Mouse (Mus musculus) liver, embryonic 14.5 days (tissue): ENCODE results near the gene Ltbp3. TPM values are rescaled to one million over a fixed set of nuclear protein-coding genes. Genes with fewer than 3 reads are reported as not detected.

Experiments used
- ATAC-seq: fragments of 200-750 bp; cut with Nextera tagmentation; 2 replicates; pipeline ENCODE4 v1.8.0; 2017; ENCODE audit warnings: moderate number of reproducible peaks, mild to moderate bottlenecking, moderate library complexity; ENCODE audit not compliant: insufficient read depth
- DNase-seq, 3 experiments: peaks; one replicate each; pipeline ENCODE4 v3.0.0-alpha.2; 2012 to 2013; ENCODE audit warnings: low read depth in 3 of 3, low spot score in 3 of 3
- H3K27ac ChIP-seq: fragments of 300-500 bp; sonication (generic); 2 replicates; pipeline ENCODE4 v1.5.1; 2014; ENCODE audit warnings: moderate library complexity, mild to moderate bottlenecking, control low read depth, inconsistent platforms
- H3K27me3 ChIP-seq: fragments of 300-500 bp; sonication (generic); 2 replicates; pipeline ENCODE4 v1.6.1; 2014; ENCODE audit warnings: mild to moderate bottlenecking, low read length, moderate library complexity; ENCODE audit not compliant: control insufficient read depth, insufficient read depth
- H3K36me3 ChIP-seq: fragments of 300-500 bp; sonication (generic); replicated peaks from 2 replicates; pipeline ENCODE4 v1.6.1; 2014; ENCODE audit warnings: low read depth; ENCODE audit not compliant: control insufficient read depth, insufficient read depth
- H3K4me1 ChIP-seq, 2 experiments: fragments of 200-500 bp in 1 of 2; fragments of 300-500 bp in 1 of 2; sonication (generic) in 1 of 2; replicated peaks; 2 replicates each; pipeline ENCODE4 v1.6.1; 2012 to 2014; ENCODE audit warnings: antibody characterized with exemption in 1 of 2, inconsistent platforms in 1 of 2, low read length in 1 of 2; ENCODE audit not compliant: control insufficient read depth in 2 of 2, insufficient read depth in 2 of 2
- H3K4me2 ChIP-seq: fragments of 300-500 bp; sonication (generic); 2 replicates; pipeline ENCODE4 v1.6.1; 2014; ENCODE audit warnings: low read depth, mild to moderate bottlenecking, control low read depth, moderate library complexity
- H3K4me3 ChIP-seq, 2 experiments: fragments of 200-500 bp in 1 of 2; fragments of 300-500 bp in 1 of 2; sonication (generic) in 1 of 2; 2 replicates each; pipeline ENCODE4 v1.5.1; 2012 to 2014; ENCODE audit warnings: low read depth in 2 of 2, low read length in 2 of 2, mild to moderate bottlenecking in 2 of 2, control low read depth in 1 of 2, inconsistent platforms in 1 of 2, moderate library complexity in 1 of 2; ENCODE audit not compliant: insufficient read depth in 1 of 2
- H3K9ac ChIP-seq: fragments of 300-500 bp; sonication (generic); replicated peaks from 2 replicates; pipeline ENCODE4 v1.6.1; 2014; ENCODE audit warnings: mild to moderate bottlenecking, control low read depth, moderate library complexity
- H3K9me3 ChIP-seq: fragments of 300-500 bp; sonication (generic); 2 replicates; pipeline ENCODE4 v1.6.1; 2016; ENCODE audit warnings: low read length, mixed read lengths; ENCODE audit not compliant: control insufficient read depth
- CTCF ChIP-seq: IDR thresholded peaks from 2 replicates; pipeline ENCODE4 v1.5.1; 2016; ENCODE audit warnings: antibody characterized with exemption, low read depth, control low read depth
- EP300 ChIP-seq: IDR thresholded peaks from 2 replicates; pipeline ENCODE4 v1.6.1; 2016; ENCODE audit warnings: antibody characterized with exemption, low read depth
- WGBS: fragments of 180-500 bp; shearing (Covaris S2); extraction: QIAGEN DNeasy Blood & Tissue Kit; methylation state at CpG from one replicate; pipeline ENCODE4 v1.1.7; 2014; ENCODE audit not compliant: insufficient replicate concordance; 5-methylcytosine and 5-hydroxymethylcytosine counted together
- polyA plus RNA-seq, 2 experiments: library from polyadenylated mRNA; depleted of rRNA in 1 of 2; stranded (reverse) in 1 of 2; unstranded in 1 of 2; fragments of >200 nt; fragmentation: Nextera tagmentation in 1 of 2; extraction: Ambion mirVana in 1 of 2; gene quantifications; 2 replicates each; pipeline versions ENCODE4 v1.2.1 to v1.2.3; 2012 to 2014

Gene Ltbp3
- polyA plus RNA-seq, 2 experiments, result 1.6 to 2.1 TPM

- ATAC-seq (no peak), DNase-seq (peak; percentile 74 to 85 (median 78))
- peaks cover 20% of the 10 kb centered on the region for H3K36me3 ChIP-seq
- peak overlapping the region; percentile 95 for H3K4me2 ChIP-seq
- H3K27ac ChIP-seq, result peak overlapping the region; percentile 98
- H3K9me3 ChIP-seq, result no peaks in the 10 kb centered on the region
- WGBS, result under 1% methylated on average over 14 of the region's 14 CpGs
- H3K4me3 ChIP-seq, result peak overlapping the region; percentile 74 to 96
- peaks cover 37 to 47% of the 10 kb centered on the region in 2 experiments for H3K4me1 ChIP-seq
- TF ChIP-seq EP300 (no peak), CTCF (peak; percentile 100)
- H3K9ac ChIP-seq, result peak overlapping the region; percentile 96
- no peaks in the 10 kb centered on the region for H3K27me3 ChIP-seq
Measured at GRCm38 (mm10) chr19:5727701-5728100, 13.0 kb upstream of the Ltbp3 start.

GRCm38 (mm10) chr19:5728631-5729443, 11.9 kb upstream of the Ltbp3 start:
- H3K4me3 ChIP-seq, result peak overlapping the region; percentile 74 to 96
- no peaks in the 10 kb centered on the region for H3K9me3 ChIP-seq
- peaks cover 9% of the 10 kb centered on the region; the same call in 1 of the 2 replicates for H3K36me3 ChIP-seq
- H3K27me3 ChIP-seq, result no peaks in the 10 kb centered on the region
- H3K4me2 ChIP-seq, result peak overlapping the region; percentile 95
- TF ChIP-seq EP300, result no peak
- no peak for TF ChIP-seq CTCF
- ATAC-seq (no peak), DNase-seq (no peak)
- peak overlapping the region; percentile 96 for H3K9ac ChIP-seq
- H3K27ac ChIP-seq, result peak overlapping the region; percentile 98
- peaks cover 29 to 38% of the 10 kb centered on the region in 2 experiments for H3K4me1 ChIP-seq
- WGBS, result 11% methylated on average over 37 of the region's 37 CpGs

DNA sequence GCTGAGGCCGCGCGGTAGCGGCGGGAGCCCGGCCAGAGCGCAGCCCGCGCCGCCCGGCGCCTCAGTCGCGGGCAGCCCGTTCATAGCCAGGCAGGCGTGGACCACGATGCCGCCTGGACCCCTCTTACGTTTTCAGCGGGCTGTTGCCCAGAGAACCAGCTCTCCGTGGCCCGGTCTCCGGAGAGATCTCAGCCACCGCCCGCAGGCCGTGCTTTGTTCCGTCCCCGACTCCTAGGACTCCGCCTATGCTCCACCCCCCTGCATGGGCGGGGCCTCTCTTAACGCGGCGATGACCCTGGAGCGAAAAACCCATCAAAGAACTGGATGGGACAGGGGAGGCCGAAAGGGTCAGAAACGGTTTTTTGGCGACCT, 11.3 kb upstream of the Ltbp3 start, which contains the start of gene Fam89b:
Gene Fam89b, minus strand, starts transcription at position 210 of the 372 bp plus-strand sequence.
- Histone ChIP-seq H3K4me1 (peaks cover 26 to 32% of the 10 kb centered on the region in 2 experiments), H3K4me3 (peak within 1 kb of the TSS; percentile 74 to 96), H3K27me3 (no peaks in the 10 kb centered on the region), H3K9me3 (no peaks in the 10 kb centered on the region), H3K36me3 (peaks cover 3% of the 10 kb centered on the region; the same call in 1 of the 2 replicates), H3K9ac (peak within 1 kb of the TSS; percentile 96), H3K4me2 (peak within 1 kb of the TSS; percentile 95), H3K27ac (peak within 1 kb of the TSS; percentile 98)
- WGBS, result under 1% methylated on average over 37 of the region's 37 CpGs
- peak; percentile 75 to 82 (median 77) for DNase-seq
- no peak for TF ChIP-seq CTCF
- no peak for TF ChIP-seq EP300
- ATAC-seq, result peak; percentile 47

DNA sequence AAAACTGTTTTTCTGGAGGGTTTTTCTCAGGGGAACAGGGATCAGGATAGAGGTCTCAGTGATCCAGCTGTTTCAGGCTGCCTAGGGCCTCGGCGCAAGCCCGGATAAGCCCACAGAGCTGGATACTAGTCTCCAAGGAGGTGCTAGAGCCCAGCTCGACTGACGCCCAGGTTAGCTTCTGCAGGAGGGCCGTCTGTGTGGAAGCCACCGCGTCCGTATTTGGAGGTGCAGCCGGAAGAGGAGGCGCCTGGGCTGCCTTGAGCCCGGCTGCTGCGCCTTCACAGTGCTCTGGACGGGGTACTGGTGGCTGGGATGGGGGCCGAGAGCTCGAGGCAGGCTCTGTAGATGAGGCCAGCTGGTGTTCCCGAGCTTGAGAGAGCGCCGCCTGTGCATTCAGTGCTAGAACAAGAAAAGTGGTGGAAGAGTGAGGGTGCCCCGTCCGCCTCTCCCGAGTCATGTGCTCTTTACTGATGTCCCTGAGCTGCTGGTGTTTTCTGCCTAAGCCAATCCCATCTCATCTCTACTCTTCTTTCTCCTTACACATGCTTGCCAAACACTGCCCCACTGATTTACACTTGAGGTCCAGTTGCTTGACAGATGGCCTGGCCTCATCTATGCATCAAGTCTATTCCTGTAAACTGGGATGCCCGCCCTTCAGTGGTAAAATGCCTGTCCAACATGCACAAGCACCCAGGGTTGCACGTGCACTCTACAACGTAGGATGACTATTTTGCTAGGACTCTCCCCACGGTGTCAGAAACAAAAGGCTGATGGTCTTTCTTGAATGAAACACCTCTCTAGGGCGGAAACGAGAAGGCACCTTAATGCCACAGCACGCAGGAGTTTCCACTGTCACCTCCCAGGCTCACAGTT, 10.2 kb upstream of the Ltbp3 start:
- no peak overlapping the region; the same call in 1 of the 2 replicates for H3K27ac ChIP-seq

More for the DNA sequence above, 10.2 kb upstream of the Ltbp3 start:
- no peak for DNase-seq
- ATAC-seq, result no peak
- Histone ChIP-seq H3K36me3 (no peaks in the 10 kb centered on the region; the same call in 1 of the 2 replicates), H3K4me1 (peaks cover 26 to 32% of the 10 kb centered on the region in 2 experiments), H3K27me3 (peaks cover 6% of the 10 kb centered on the region), H3K4me2 (peak overlapping the region; percentile 95), H3K9me3 (no peaks in the 10 kb centered on the region), H3K9ac (peak overlapping the region; percentile 50), H3K4me3 (peak overlapping the region; percentile 62 to 80)
- TF ChIP-seq EP300 (no peak), CTCF (no peak)
- WGBS, result 70% methylated on average over 29 of the region's 29 CpGs
